Mouse (Mus musculus): Measurements from ENCODE around the gene Agl. TPM values are rescaled to one million over a fixed set of nuclear protein-coding genes. Genes with fewer than 3 reads are reported as not detected.
"Not testable (repeated sequence)": the region's sequence is repeated elsewhere in the genome, so short reads cannot be mapped to it uniquely, and the experiment has no call there.

The Agl gene
- polyA plus RNA-seq, 1 experiment from 2014 or later, result 13.4 TPM

DNA sequence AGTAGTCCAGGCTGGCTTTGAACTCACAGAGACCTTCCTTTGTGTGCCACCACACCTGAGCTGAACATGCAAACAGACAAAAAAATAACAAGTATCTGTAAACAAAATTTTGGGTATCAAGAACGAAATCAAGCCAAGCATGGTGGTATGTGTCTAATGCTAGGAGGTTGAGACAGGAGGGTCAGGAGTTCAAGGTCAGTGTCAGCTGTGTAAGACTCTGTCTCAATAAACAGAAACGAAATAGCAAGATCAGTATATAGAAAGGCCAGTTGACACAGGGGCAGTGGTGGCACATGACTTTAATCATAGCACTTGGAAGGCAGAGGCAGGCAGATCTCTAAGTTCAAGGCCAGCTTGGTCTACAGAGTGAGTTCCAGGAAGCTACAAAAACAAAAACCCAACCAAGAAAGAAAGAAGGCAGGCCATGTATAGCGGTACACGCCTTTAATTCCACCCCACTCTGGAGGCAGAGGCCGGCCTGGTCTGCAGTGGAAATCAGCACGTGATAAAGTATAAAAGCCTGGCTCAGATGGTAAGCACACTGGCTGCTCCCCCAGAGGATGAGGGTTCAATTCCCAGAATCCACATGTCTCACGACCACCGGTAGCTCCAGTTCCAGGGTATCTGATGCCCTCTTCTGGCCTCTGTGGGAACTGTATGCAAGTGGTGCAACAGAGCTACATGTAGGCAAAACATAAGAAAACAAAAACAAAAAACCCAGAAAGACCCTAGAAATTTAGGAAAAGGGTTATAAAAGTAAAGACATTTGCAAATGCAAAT is 59.4 kb downstream of the Agl start:
- H3K9me3 ChIP-seq (ENCODE audit: control insufficient read depth, low read length), result no peaks in the 10 kb centered on the region
- H3K9ac ChIP-seq (ENCODE audit: low read depth, low read length), result no peak overlapping the region
- H3K4me3 ChIP-seq (ENCODE audit: low read depth, low read length), result no peak overlapping the region
- peaks cover 3% of the 10 kb centered on the region; the same call in 1 of the 2 replicates for H3K36me3 ChIP-seq (ENCODE audit: control insufficient read depth, insufficient read depth, low read length)
- H3K4me2 ChIP-seq, result no peak overlapping the region
- ATAC-seq (replicated peaks; ENCODE audit: low FRiP score) (0 out of 2 replicates have a peak, but pooled peaks have one; percentile 14), DNase-seq (ENCODE audit: low spot score) (no peak)
- WGBS, result 55% methylated on average over 8 of the region's 8 CpGs
- no peaks in the 10 kb centered on the region for H3K4me1 ChIP-seq (replicated peaks; ENCODE audit: control insufficient read depth, insufficient read depth, low read length)
- no peaks in the 10 kb centered on the region for H3K27me3 ChIP-seq (replicated peaks; ENCODE audit: control insufficient read depth, insufficient read depth, low read length)
- no peak overlapping the region for H3K27ac ChIP-seq (ENCODE audit: low read depth, low read length)

DNA sequence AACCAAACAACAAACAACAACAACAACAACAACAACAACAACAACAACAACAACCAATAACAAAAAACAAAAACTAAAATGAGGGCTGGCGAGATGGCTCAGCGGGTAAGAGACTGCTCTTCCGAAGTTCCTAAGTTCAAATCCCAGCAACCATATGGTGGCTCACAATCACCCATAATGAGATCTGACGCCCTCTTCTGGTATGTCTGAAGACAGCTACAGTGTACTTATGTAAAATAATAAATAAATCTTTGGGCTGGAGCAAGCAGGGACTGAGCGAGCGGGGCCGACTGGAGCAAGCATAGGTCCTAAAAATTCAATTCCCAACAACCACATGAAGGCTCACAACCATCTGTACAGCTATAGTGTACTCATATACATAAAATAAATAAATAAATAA is 60.3 kb downstream of the Agl start:
- H3K9ac ChIP-seq (ENCODE audit: low read depth, low read length); ATAC-seq (replicated peaks; ENCODE audit: low FRiP score); H3K27me3 ChIP-seq (replicated peaks; ENCODE audit: control insufficient read depth, insufficient read depth, low read length); H3K36me3 ChIP-seq (ENCODE audit: control insufficient read depth, insufficient read depth, low read length); DNase-seq (ENCODE audit: low spot score); H3K9me3 ChIP-seq (ENCODE audit: control insufficient read depth, low read length); H3K4me2 ChIP-seq; H3K4me3 ChIP-seq (ENCODE audit: low read depth, low read length); H3K27ac ChIP-seq (ENCODE audit: low read depth, low read length); H3K4me1 ChIP-seq (replicated peaks; ENCODE audit: control insufficient read depth, insufficient read depth, low read length): not testable (repeated sequence)
- 89% methylated on average over 7 of the region's 7 CpGs for WGBS

DNA sequence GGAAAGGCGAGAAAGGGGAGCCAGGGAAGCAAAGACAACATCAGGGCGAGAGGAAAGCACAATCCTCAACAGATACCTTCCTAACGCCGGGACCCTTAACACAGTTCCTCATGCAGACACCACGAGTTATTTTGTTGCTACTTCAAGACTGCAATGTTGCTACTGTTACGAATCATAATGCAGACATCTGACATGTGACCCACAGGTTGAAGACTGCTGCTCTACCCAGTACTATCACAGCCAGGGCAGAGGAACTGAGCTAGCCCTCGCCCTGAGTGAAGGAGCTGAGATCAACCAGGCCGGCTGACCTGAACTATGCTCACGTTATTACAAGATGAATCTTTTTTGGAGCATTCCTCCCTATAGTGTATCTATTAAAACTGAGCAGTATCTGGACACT is 67.0 kb downstream of the Agl start:
- Histone ChIP-seq H3K9ac (ENCODE audit: low read depth, low read length) (no peak overlapping the region), H3K4me3 (ENCODE audit: low read depth, low read length) (no peak overlapping the region), H3K4me2 (no peak overlapping the region), H3K27ac (ENCODE audit: low read depth, low read length) (no peak overlapping the region), H3K4me1 (replicated peaks; ENCODE audit: control insufficient read depth, insufficient read depth, low read length) (no peaks in the 10 kb centered on the region), H3K9me3 (ENCODE audit: control insufficient read depth, low read length) (no peaks in the 10 kb centered on the region), H3K27me3 (replicated peaks; ENCODE audit: control insufficient read depth, insufficient read depth, low read length) (no peaks in the 10 kb centered on the region), H3K36me3 (ENCODE audit: control insufficient read depth, insufficient read depth, low read length) (peaks cover 6% of the 10 kb centered on the region; the same call in 1 of the 2 replicates)
- WGBS, result 76% methylated on average over 9 of the region's 9 CpGs
- ATAC-seq (replicated peaks; ENCODE audit: low FRiP score) (no peak), DNase-seq (ENCODE audit: low spot score) (no peak)

DNA sequence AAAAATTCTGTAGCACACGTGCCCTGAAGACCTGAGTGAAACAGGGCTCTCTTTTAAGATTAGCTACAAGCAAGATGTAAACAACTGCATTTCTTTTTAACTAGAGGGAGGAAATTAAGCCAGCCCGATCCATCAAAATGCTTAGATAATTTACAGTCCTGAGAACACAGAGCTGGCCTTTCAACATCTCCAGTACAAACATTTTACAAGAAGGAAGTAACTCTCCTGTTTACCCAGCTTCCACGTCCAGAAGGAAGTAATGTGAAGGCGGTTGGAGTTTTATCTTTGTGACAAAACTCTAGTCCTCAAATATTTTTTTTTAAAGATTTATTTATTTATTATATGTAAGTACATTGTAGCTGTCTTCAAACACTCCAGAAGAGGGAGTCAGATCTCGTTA is 67.9 kb downstream of the Agl start:
- H3K27ac ChIP-seq (ENCODE audit: low read depth, low read length), result no peak overlapping the region
- no peaks in the 10 kb centered on the region for H3K27me3 ChIP-seq (replicated peaks; ENCODE audit: control insufficient read depth, insufficient read depth, low read length)
- no peak for ATAC-seq (replicated peaks; ENCODE audit: low FRiP score)
- no peak overlapping the region for H3K9ac ChIP-seq (ENCODE audit: low read depth, low read length)
- peaks cover 6% of the 10 kb centered on the region; the same call in 1 of the 2 replicates for H3K36me3 ChIP-seq (ENCODE audit: control insufficient read depth, insufficient read depth, low read length)
- H3K4me3 ChIP-seq (ENCODE audit: low read depth, low read length), result no peak overlapping the region
- no peak overlapping the region for H3K4me2 ChIP-seq
- DNase-seq (ENCODE audit: low spot score), result no peak
- 73% methylated on average over 5 of the region's 5 CpGs for WGBS
- H3K9me3 ChIP-seq (ENCODE audit: control insufficient read depth, low read length), result no peaks in the 10 kb centered on the region
- H3K4me1 ChIP-seq (replicated peaks; ENCODE audit: control insufficient read depth, insufficient read depth, low read length), result no peaks in the 10 kb centered on the region

DNA sequence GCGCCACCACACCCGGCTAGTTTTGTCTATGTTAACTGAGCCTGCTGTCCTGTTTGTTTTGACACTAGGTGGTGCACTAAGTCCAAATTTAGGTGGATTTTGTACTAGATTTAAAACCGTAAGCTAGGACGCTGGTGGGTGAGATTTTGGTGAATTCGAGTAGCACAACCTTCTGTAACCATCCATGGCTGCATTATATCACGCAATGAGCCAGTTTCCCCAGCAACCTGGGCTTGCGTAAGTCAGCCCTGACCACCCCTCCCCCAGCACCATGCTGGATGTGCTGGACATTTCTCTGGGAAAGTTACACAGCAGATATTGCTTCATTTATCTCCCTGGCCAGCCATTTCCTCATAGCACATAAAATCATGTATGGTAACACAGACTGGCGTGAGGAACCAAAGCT is 70.6 kb downstream of the Agl start:
- Histone ChIP-seq H3K4me3 (ENCODE audit: low read depth, low read length) (no peak overlapping the region), H3K4me2 (no peak overlapping the region), H3K9me3 (ENCODE audit: control insufficient read depth, low read length) (no peaks in the 10 kb centered on the region), H3K36me3 (ENCODE audit: control insufficient read depth, insufficient read depth, low read length) (no peaks in the 10 kb centered on the region), H3K9ac (ENCODE audit: low read depth, low read length) (no peak overlapping the region), H3K27me3 (replicated peaks; ENCODE audit: control insufficient read depth, insufficient read depth, low read length) (no peaks in the 10 kb centered on the region), H3K4me1 (replicated peaks; ENCODE audit: control insufficient read depth, insufficient read depth, low read length) (no peaks in the 10 kb centered on the region), H3K27ac (ENCODE audit: low read depth, low read length) (no peak overlapping the region)
- 69% methylated on average over 8 of the region's 8 CpGs for WGBS
- no peak for DNase-seq (ENCODE audit: low spot score)
- 0 out of 2 replicates have a peak, but pooled peaks have one; percentile 39 for ATAC-seq (replicated peaks; ENCODE audit: low FRiP score)

DNA sequence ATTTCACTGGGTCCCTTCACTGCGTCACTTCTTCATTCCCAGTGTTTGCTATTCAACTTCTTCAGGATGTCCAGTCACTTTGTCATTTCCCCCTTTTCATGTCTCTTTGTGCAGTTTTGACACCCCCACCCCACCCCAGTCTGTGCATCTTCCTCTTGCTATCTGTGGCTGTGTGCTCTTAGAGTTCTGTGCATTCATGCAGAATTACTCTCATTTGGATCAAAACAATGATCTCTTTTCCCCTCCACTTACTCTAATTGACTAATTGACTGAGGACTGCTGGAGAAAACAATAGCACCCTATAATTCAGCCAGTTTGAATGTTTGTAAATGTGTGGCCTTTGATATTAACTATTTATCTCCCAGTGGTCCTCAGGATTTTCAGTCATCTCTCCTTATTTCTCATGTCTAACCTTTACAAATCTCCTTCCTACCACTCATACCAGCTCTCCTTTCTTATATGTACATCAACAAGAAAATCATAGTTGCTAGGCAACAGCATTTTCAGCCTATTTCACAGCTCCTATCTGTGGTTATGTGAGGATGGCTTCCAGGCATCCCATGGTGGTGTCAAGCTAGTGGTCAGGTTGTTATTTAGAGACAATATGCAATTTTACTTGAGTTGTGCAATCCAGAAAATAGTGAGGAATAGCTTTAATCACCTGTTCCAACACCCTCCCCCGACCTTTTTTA is 78.3 kb downstream of the Agl start:
- no peak for ATAC-seq (replicated peaks; ENCODE audit: low FRiP score)
- no peaks in the 10 kb centered on the region for H3K27me3 ChIP-seq (replicated peaks; ENCODE audit: control insufficient read depth, insufficient read depth, low read length)
- WGBS, result 70% methylated on average over 2 of the region's 2 CpGs
- H3K4me1 ChIP-seq (replicated peaks; ENCODE audit: control insufficient read depth, insufficient read depth, low read length), result no peaks in the 10 kb centered on the region
- no peak overlapping the region for H3K27ac ChIP-seq (ENCODE audit: low read depth, low read length)
- H3K4me2 ChIP-seq, result no peak overlapping the region
- no peaks in the 10 kb centered on the region for H3K9me3 ChIP-seq (ENCODE audit: control insufficient read depth, low read length)
- no peak overlapping the region for H3K9ac ChIP-seq (ENCODE audit: low read depth, low read length)
- H3K36me3 ChIP-seq (ENCODE audit: control insufficient read depth, insufficient read depth, low read length), result no peaks in the 10 kb centered on the region
- DNase-seq (ENCODE audit: low spot score), result no peak
- H3K4me3 ChIP-seq (ENCODE audit: low read depth, low read length), result no peak overlapping the region

DNA sequence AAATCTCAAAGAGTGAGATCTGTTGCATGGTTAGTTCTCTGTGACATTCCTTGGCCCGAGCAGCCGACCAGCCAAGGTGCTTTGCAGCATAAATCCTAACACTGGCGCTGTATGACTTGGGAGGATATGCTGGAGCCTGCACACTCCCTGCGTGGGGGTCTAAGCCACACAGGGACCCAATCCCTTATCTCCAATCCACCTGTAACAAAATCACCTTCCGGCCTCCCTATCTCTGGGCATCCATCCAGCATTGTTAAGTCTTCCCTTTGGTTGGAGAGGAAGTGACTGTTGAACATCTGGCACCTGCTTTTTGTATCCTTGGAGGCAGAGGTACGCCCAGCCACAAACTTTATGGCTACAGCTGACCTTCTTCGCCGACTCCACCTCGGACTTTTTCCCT is 81.2 kb downstream of the Agl start:
- Histone ChIP-seq H3K36me3 (ENCODE audit: control insufficient read depth, insufficient read depth, low read length) (no peaks in the 10 kb centered on the region), H3K9ac (ENCODE audit: low read depth, low read length) (no peak overlapping the region), H3K4me3 (ENCODE audit: low read depth, low read length) (no peak overlapping the region), H3K9me3 (ENCODE audit: control insufficient read depth, low read length) (no peaks in the 10 kb centered on the region), H3K27ac (ENCODE audit: low read depth, low read length) (no peak overlapping the region), H3K4me2 (no peak overlapping the region), H3K4me1 (replicated peaks; ENCODE audit: control insufficient read depth, insufficient read depth, low read length) (no peaks in the 10 kb centered on the region), H3K27me3 (replicated peaks; ENCODE audit: control insufficient read depth, insufficient read depth, low read length) (no peaks in the 10 kb centered on the region)
- DNase-seq (ENCODE audit: low spot score), result no peak
- no peak for ATAC-seq (replicated peaks; ENCODE audit: low FRiP score)
- 61% methylated on average over 9 of the region's 9 CpGs for WGBS

DNA sequence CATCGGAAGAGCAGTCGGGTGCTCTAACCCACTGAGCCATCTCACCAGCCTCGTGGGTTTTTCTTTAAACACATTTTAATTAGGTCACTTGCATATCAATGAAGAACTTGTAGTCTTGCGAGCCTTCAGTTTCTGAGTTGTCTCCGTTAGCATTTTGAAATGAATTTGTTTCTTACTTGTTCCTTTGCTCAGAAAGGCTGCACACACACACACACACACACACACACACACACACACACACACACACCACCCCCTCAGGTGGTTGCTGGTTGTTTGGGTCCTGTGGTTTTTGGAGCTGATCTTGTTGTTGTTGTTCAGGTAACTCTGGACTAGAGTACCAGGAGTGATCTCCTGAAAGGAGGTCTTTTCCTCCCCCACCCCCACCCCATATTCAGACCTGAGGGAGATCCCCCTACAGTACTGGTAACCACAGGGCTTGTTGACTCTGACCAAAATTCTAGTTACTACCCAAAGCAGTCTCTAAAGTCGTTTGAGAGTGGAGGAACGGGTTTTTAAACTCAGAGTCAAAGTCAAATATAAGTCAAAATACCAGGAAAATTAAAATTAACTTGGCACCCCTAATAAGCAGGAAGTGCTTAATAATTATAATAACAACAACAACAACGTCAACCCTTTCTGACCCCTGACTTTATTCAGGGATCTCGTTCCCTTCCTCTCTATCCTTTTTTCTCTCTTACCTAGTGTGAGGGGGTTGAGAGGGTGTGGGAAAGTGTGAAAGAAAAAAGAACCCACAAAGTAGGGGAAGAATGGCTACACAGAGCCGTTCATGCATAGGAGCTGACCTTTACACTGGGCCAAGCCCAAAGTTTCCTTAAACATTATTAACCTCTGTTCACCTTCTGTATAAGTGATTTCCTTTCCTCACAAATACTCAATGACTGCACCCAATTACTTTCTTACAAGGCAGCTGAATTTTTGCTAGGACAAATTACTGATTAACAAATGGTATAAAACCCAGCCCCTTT is 84.2 kb downstream of the Agl start:
- no peaks in the 10 kb centered on the region for H3K9me3 ChIP-seq (ENCODE audit: control insufficient read depth, low read length)
- H3K4me1 ChIP-seq (replicated peaks; ENCODE audit: control insufficient read depth, insufficient read depth, low read length), result no peaks in the 10 kb centered on the region
- DNase-seq (ENCODE audit: low spot score), result no peak
- no peaks in the 10 kb centered on the region for H3K27me3 ChIP-seq (replicated peaks; ENCODE audit: control insufficient read depth, insufficient read depth, low read length)
- 69% methylated on average over 10 of the region's 10 CpGs for WGBS
- no peak for ATAC-seq (replicated peaks; ENCODE audit: low FRiP score)
- H3K4me2 ChIP-seq, result no peak overlapping the region
- no peaks in the 10 kb centered on the region for H3K36me3 ChIP-seq (ENCODE audit: control insufficient read depth, insufficient read depth, low read length)
- no peak overlapping the region for H3K27ac ChIP-seq (ENCODE audit: low read depth, low read length)
- no peak overlapping the region for H3K9ac ChIP-seq (ENCODE audit: low read depth, low read length)
- H3K4me3 ChIP-seq (ENCODE audit: low read depth, low read length), result no peak overlapping the region

Data from liver, embryonic 11.5 days (tissue).